Mouse (Mus musculus) megakaryocyte progenitor cell, adult 5-6 weeks (primary cell): Measurements from ENCODE around the gene Olfr46. TPM values are rescaled to one million over a fixed set of nuclear protein-coding genes. Genes with fewer than 3 reads are reported as not detected.
"Not testable (repeated sequence)": the region's sequence is repeated elsewhere in the genome, so short reads cannot be mapped to it uniquely, and the experiment has no call there.

Source experiments
- ATAC-seq: replicated peaks from 2 replicates; pipeline ENCODE4 v1.8.0; 2016; ENCODE audit warnings: mild to moderate bottlenecking, moderate TSS enrichment, inconsistent platforms; ENCODE audit not compliant: poor library complexity
- total RNA-seq, 2 experiments: library from RNA; stranded (forward) in 1 of 2; stranded (reverse) in 1 of 2; fragments of 157-497, 149-512 nt in 1 of 2; fragments of 200-1000 nt in 1 of 2; gene quantifications; 2 replicates each; pipeline versions ENCODE4 v1.2.3 to v1.2.4; 2015 to 2017

Olfr46 gene
- total RNA-seq (2015) (not detected in 2 replicates), total RNA-seq (2017) (not detected in 2 replicates)

DNA sequence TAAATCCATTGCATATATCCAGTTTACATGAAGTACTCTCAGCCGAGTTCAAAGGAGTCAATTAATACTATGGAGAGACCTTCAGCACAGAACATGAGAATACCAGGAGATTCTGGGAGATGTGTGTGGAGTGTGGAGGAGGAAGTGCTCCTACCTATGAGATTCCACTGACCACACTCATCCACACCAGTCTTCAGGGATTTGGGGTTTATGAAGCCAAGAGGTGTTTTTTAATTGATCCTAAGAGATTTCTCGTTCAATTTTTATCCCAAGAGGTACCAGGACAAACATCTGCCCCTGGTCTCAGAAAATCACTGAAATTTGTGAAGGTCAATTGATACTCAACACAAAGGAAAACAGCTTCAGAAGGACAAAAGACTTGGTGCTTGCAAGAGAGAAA is at the start of gene Olfr46:
Gene Olfr46, plus strand, starts transcription at position 301 of the 400 bp plus-strand sequence.
- ATAC-seq, result not testable (repeated sequence)

- no peak for ATAC-seq
These were observed 33.5 kb upstream of the Olfr46 start, which contains the start of gene Olfr538 for GRCm38 (mm10) chr7:140567586-140567985. TSS of gene Olfr538 (plus strand) at chr7:140567886.

GRCm38 (mm10) chr7:140628670-140629069 is 27.6 kb downstream of the Olfr46 start, which contains the start of gene Olfr61:
TSS of gene Olfr61 (plus strand) at chr7:140628970.
- ATAC-seq, result not testable (repeated sequence)

DNA sequence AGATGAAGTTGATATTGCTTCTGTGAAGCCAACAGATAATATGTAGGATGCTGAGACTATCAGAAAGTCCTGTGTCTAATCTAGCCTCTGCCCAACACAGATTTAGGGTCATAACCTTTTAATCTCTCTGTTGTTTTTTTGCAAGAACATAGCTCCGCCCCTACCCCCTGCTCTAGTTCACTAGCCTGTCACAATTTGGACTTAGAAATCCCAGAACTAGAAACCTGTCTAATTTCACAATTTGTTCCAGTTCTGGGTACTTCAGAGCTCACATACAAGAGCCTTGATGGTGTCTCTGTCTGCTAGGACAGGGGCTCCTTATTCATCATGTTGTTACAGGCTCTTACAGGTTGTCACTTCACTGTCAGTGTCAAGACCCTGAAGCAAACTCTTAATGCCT is 29.5 kb downstream of the Olfr46 start:
- no peak for ATAC-seq

DNA sequence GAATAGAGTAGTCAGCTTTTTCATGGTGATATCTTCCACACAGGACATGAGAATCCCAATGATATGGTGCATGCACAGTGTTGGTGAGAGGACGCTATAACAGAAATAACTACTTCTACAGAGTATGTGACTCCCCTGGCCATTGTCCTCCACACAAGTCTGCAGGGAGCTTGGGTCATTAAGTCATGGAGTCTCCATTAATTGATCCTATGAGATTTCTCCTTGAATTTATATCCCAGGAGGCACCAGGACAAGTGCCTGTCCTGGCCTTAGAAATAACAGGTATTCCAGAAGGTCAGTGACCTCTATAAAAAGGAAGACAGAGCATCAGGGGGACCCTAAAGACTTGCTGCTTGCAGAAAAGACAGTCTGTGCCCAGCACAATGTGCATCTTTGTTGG is 45.1 kb downstream of the Olfr46 start, which contains the start of gene Olfr53:
Gene Olfr53, plus strand, starts transcription at position 301 of the 400 bp plus-strand sequence.
- ATAC-seq, result no peak

- ATAC-seq, result no peak
These were observed 58.6 kb downstream of the Olfr46 start, which contains the start of gene Olfr539 for GRCm38 (mm10) chr7:140659630-140660029. TSS of gene Olfr539 (plus strand) at chr7:140659930.

Other genes starting within 250 kb of the Olfr46 start
- gene Olfr60, start 239.6 kb upstream of the Olfr46 start, total RNA-seq (2015), result 0.07 TPM in 1 of 2 replicates, not detected in the other
- gene Olfr60, start 239.6 kb upstream of the Olfr46 start, total RNA-seq (2017), result not detected in 2 replicates
- not detected in 2 replicates for gene Olfr530, start 224.9 kb upstream of the Olfr46 start, total RNA-seq (2015)
- gene Olfr530, start 224.9 kb upstream of the Olfr46 start, total RNA-seq (2017), result not detected in 2 replicates
- not detected in 2 replicates for gene Olfr531, start 198.4 kb upstream of the Olfr46 start, total RNA-seq (2015)
- not detected in 2 replicates for gene Olfr531, start 198.4 kb upstream of the Olfr46 start, total RNA-seq (2017)
- not detected in 2 replicates for gene Olfr532, start 179.6 kb upstream of the Olfr46 start, total RNA-seq (2015)
- not detected in 2 replicates for gene Olfr532, start 179.6 kb upstream of the Olfr46 start, total RNA-seq (2017)
- not detected in 2 replicates for gene Olfr533, start 137.9 kb upstream of the Olfr46 start, total RNA-seq (2015)
- not detected in 2 replicates for gene Olfr533, start 137.9 kb upstream of the Olfr46 start, total RNA-seq (2017)
- gene Olfr535, start 117.1 kb upstream of the Olfr46 start, total RNA-seq (2015), result not detected in 2 replicates
- gene Olfr535, start 117.1 kb upstream of the Olfr46 start, total RNA-seq (2017), result not detected in 2 replicates
- not detected in 2 replicates for gene Olfr536, start 93.9 kb upstream of the Olfr46 start, total RNA-seq (2015)
- not detected in 2 replicates for gene Olfr536, start 93.9 kb upstream of the Olfr46 start, total RNA-seq (2017)
- gene Olfr538, start 33.4 kb upstream of the Olfr46 start, total RNA-seq (2015), result not detected in 2 replicates
- not detected in 2 replicates for gene Olfr538, start 33.4 kb upstream of the Olfr46 start, total RNA-seq (2017)
- gene Olfr61, start 27.7 kb downstream of the Olfr46 start, total RNA-seq (2015), result not detected in 2 replicates
- not detected in 2 replicates for gene Olfr61, start 27.7 kb downstream of the Olfr46 start, total RNA-seq (2017)
- gene Olfr53, start 45.2 kb downstream of the Olfr46 start, total RNA-seq (2015), result not detected in 2 replicates
- not detected in 2 replicates for gene Olfr53, start 45.2 kb downstream of the Olfr46 start, total RNA-seq (2017)
- gene Olfr539, start 58.7 kb downstream of the Olfr46 start, total RNA-seq (2015), result not detected in 2 replicates
- gene Olfr539, start 58.7 kb downstream of the Olfr46 start, total RNA-seq (2017), result not detected in 2 replicates
- gene Olfr45, start 80.7 kb downstream of the Olfr46 start, total RNA-seq (2015), result not detected in 2 replicates
- gene Olfr45, start 80.7 kb downstream of the Olfr46 start, total RNA-seq (2017), result 0.10 TPM in 1 of 2 replicates, not detected in the other
- gene Olfr541, start 96.0 kb downstream of the Olfr46 start, total RNA-seq (2015), result not detected in 2 replicates
- not detected in 2 replicates for gene Olfr541, start 96.0 kb downstream of the Olfr46 start, total RNA-seq (2017)
- not detected in 2 replicates for gene Cyp2e1, start 162.5 kb downstream of the Olfr46 start, total RNA-seq (2015)
- gene Cyp2e1, start 162.5 kb downstream of the Olfr46 start, total RNA-seq (2017), result not detected in 2 replicates
- gene Syce1, start 186.6 kb downstream of the Olfr46 start, total RNA-seq (2015), result 0.20 and 1.4 TPM in 2 replicates
- 2.7 and 4.4 TPM in 2 replicates for gene Syce1, start 186.6 kb downstream of the Olfr46 start, total RNA-seq (2017)
- 0.66 and 1.2 TPM in 2 replicates for gene Zfp941, start 220.9 kb downstream of the Olfr46 start, total RNA-seq (2015)
- 1.4 and 1.5 TPM in 2 replicates for gene Zfp941, start 220.9 kb downstream of the Olfr46 start, total RNA-seq (2017)
- gene Urah, start 233.7 kb downstream of the Olfr46 start, total RNA-seq (2015), result not detected in 2 replicates
- gene Urah, start 233.7 kb downstream of the Olfr46 start, total RNA-seq (2017), result not detected in 2 replicates
- not detected in 2 replicates for gene Scgb1c1, start 244.3 kb downstream of the Olfr46 start, total RNA-seq (2015)
- gene Scgb1c1, start 244.3 kb downstream of the Olfr46 start, total RNA-seq (2017), result not detected in 2 replicates
- gene Odf3, start 246.5 kb downstream of the Olfr46 start, total RNA-seq (2015), result not detected in 2 replicates
- not detected in 2 replicates for gene Odf3, start 246.5 kb downstream of the Olfr46 start, total RNA-seq (2017)